Mouse (Mus musculus): ENCODE measurements around the gene Acp1.

Acp1 gene

DNA sequence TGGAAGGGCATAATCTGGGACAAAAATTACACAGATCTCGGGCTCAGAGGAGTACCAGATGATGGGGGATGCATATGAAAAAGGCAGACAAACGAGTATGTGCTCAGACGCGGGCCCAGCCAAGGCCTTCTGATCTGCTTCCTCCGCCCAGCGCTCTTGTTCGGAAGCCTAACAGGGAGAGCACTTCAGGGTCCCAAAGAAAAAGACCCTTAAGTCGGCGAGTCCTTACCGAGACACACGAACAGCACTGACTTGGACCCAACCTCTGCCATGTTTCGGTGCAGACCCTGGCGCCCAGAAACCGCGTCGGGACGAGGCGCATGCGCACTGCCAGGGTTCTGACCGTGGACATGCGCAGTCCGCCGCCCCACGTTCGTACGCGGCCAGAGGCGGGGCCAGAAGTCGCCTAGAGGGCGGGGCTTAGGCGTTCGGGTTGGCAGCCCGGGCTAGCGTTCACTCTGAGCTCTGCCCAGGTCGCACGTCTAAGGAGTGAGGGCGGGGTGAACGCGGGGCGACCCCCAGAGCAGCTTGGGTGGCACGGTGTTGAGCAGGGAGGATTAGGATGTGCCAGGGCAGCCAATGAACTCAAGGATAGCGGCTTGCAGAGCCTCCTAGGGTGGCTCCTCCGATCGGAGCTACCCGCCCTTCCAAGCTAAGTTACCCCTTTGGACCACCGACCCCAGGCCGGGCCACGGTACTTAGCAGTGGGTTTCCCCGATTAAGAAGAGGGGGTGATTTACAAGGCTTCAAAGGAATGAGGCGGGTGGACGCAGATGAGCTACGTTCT lies at the start of gene Acp1, which contains the start of gene Sh3yl1:
Gene Acp1, minus strand, starts transcription at position 329 of the 787 bp plus-strand sequence.
Gene Sh3yl1, plus strand, starts transcription at position 408 of the 787 bp plus-strand sequence.
- DNase-seq (ENCODE audit: low read depth, low spot score), result peak; percentile 94
- Histone ChIP-seq H3K36me3 (ENCODE audit: control insufficient read depth, insufficient read depth, low read length, poor library complexity, severe bottlenecking) (no peaks in the 10 kb centered on the region), H3K27me3 (ENCODE audit: control insufficient read depth, insufficient read depth, low read length, poor library complexity, severe bottlenecking) (no peaks in the 10 kb centered on the region)

DNA sequence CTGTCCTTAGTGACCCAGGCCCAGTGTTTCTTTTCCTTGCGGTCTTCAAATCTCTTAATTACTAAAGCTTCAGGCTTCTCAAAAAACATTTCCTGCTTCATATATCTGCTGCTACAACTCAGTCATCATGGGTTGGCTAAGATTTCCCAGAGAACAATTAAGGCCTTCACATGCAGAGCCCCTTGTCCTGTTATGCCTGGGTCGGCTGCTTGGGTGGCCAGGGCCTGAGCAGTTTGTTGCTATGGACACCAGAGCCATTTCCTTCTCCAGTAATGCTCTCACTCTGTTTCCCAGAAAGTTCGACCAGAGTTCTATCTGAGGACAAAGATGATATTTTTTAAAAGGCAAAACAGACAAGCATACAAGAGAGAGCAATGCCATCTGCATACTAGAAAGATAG lies 32.8 kb upstream of the Acp1 start:
- no peaks in the 10 kb centered on the region for H3K36me3 ChIP-seq (ENCODE audit: control insufficient read depth, insufficient read depth, low read length, poor library complexity, severe bottlenecking)
- no peaks in the 10 kb centered on the region for H3K27me3 ChIP-seq (ENCODE audit: control insufficient read depth, insufficient read depth, low read length, poor library complexity, severe bottlenecking)
- DNase-seq (ENCODE audit: low read depth, low spot score), result no peak

DNA sequence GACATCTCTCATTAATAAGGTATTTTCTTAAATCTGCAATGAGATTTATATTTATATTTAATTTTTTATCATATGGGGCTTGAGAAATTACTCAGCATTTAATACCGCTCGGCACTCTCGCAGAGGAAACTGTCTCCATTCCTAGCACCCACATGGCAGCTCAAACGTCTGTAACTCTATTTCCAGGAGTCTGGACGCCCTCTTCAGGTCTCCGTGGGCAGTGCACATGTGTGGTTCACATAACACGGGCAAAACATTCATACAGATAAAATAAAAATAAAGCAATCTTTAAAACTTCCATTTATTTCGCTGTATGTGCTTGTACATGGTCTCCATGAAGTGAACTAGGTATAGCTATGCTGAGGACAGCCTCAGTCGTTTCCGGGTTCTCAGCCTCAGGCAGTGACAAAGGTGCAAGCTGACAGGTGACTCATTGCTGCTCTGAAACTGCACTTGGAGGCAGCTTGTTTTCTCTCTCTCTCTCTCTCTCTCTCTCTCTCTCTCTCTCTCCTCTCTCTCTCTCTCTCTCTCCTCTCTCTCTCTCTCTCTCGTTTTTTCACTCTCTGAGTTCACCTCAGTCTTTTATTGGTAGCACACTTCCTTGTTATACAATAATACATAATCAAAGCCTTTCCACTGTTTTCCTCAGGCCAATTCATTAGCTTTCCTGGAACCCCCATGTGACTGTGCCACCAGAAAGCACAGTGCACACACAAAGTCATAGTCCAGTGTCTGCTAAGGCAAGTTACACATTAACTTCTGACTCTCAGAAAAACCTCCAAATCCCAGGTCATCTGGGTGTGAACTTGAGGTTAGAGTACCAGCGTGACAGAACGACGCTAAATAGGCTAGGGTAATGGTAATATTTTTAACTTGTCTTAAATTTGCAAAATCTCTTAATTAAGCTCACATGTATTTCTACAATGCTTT lies 31.9 kb upstream of the Acp1 start:
- no peak for DNase-seq (ENCODE audit: low read depth, low spot score)
- Histone ChIP-seq H3K36me3 (ENCODE audit: control insufficient read depth, insufficient read depth, low read length, poor library complexity, severe bottlenecking) (no peaks in the 10 kb centered on the region), H3K27me3 (ENCODE audit: control insufficient read depth, insufficient read depth, low read length, poor library complexity, severe bottlenecking) (no peaks in the 10 kb centered on the region)

DNA sequence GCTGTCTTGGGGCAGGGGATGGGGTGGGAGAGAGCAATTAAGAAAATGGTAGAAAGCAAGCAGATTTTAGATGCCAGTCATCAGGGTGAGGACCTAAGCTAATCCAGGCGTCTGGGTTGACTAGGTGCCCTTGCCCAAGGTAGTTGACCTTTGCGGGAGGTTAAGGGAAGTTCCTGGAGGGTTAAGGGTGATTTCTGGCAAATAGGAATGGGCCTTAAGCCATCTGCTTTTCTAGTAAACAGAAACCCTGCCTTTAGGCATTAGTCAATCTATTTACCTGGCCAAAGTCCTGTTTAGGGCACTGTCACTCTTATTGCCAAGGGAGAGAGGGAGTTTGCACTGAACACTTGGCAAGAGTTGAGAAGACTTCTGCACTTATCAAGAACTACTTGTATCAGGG lies 25.5 kb upstream of the Acp1 start:
- Histone ChIP-seq H3K36me3 (ENCODE audit: control insufficient read depth, insufficient read depth, low read length, poor library complexity, severe bottlenecking) (no peaks in the 10 kb centered on the region), H3K27me3 (ENCODE audit: control insufficient read depth, insufficient read depth, low read length, poor library complexity, severe bottlenecking) (no peaks in the 10 kb centered on the region)
- DNase-seq (ENCODE audit: low read depth, low spot score), result no peak

DNA sequence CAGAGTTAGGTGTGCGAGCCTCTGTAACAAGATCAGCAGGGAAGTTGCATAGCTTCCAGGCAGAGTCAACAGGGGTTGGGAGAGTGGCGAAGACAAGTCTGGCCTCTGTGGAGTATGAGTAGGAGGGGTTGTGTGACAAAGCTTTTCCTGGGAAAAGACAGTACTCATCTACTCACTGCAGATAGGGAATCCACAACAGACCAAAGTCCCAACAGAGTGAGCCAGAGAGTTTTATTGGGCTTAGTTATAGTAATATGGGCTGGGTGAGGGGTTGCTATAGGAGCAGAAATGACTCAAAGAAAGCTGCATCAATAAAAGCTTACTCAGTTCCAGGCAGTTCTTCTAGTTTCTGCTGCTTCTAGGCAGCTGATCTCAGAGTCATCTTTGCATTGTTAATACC lies 21.9 kb upstream of the Acp1 start:
- no peaks in the 10 kb centered on the region for H3K36me3 ChIP-seq (ENCODE audit: control insufficient read depth, insufficient read depth, low read length, poor library complexity, severe bottlenecking)
- DNase-seq (ENCODE audit: low read depth, low spot score), result no peak
- H3K27me3 ChIP-seq (ENCODE audit: control insufficient read depth, insufficient read depth, low read length, poor library complexity, severe bottlenecking), result no peaks in the 10 kb centered on the region

DNA sequence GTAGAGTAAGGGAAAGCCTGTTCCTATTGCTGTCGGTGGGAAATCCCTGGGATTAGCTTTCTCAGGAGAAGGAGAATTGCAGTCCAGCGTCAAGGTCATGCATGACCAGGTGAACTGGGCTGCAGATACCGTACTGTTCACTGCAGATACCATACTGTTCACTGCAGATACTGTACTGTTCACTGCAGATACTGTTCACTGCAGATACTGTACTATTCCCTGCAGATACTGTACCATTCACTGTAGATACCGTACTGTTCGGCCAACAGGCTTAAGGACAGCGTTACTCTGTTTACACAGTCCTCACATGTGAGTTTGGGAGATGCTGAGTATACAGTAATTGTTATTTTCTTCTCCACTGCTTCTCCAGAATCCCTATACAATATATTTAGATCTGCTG lies 16.8 kb upstream of the Acp1 start:
- Histone ChIP-seq H3K36me3 (ENCODE audit: control insufficient read depth, insufficient read depth, low read length, poor library complexity, severe bottlenecking) (no peaks in the 10 kb centered on the region), H3K27me3 (ENCODE audit: control insufficient read depth, insufficient read depth, low read length, poor library complexity, severe bottlenecking) (no peaks in the 10 kb centered on the region)
- no peak for DNase-seq (ENCODE audit: low read depth, low spot score)

DNA sequence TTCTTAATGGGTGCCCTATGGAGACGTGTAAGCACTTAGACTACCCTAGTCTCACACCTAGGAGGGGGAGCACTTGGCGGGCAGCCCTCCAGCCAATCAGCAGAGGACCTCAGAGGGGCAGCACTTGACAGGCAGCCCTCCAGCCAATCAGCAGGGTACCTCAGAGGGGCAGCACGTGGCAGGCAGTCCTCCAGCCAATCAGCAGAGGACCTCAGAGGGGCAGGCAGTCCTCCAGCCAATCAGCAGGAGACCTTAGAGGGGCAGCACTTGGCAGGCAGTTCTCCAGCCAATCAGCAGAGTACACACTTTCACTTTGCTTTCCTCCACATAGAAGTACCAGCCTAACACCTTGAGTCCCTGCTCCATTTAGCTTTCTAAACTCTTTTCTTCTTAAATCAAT lies 11.0 kb upstream of the Acp1 start:
- Histone ChIP-seq H3K36me3 (ENCODE audit: control insufficient read depth, insufficient read depth, low read length, poor library complexity, severe bottlenecking) (no peaks in the 10 kb centered on the region), H3K27me3 (ENCODE audit: control insufficient read depth, insufficient read depth, low read length, poor library complexity, severe bottlenecking) (no peaks in the 10 kb centered on the region)
- peak; percentile 5 for DNase-seq (ENCODE audit: low read depth, low spot score)

DNA sequence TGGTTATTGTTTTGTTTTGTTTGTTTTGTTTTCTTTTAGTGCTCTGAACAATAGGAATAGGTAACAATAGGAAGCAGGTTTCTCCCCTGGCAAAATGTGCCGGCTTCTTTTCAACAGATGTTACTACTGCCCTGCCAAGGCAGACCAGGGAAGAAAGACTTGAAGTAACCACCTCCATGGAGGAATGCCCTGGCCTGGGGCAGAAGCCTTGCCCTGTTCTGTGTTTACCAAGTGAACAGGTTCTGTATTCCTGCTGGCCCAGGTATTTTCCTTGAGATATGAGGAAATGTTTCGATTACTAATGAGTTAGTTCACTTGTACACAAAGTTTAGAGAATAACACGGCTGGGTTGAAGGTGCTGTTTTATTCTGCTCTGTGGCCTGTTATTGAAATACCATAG lies 1.5 kb upstream of the Acp1 start:
- no peaks in the 10 kb centered on the region for H3K36me3 ChIP-seq (ENCODE audit: control insufficient read depth, insufficient read depth, low read length, poor library complexity, severe bottlenecking)
- no peaks in the 10 kb centered on the region for H3K27me3 ChIP-seq (ENCODE audit: control insufficient read depth, insufficient read depth, low read length, poor library complexity, severe bottlenecking)
- no peak for DNase-seq (ENCODE audit: low read depth, low spot score)

DNA sequence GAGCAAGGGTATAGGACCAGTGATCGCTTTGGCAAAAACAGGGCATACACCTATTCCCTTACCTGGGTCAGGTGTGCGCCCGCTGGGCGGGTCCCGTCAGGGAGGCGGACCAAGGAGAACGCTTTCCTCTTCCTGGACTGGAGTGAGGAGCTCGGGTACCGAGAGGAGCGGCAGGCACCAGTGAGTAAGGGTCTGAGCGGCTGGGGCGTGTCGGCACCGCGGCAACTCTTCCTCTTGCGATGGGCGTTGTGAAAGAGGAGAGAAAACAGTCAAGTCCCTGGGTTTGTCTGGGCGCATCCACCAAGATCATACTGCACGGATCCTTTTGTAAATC lies 626 bp upstream of the Acp1 start:
- H3K27me3 ChIP-seq (ENCODE audit: control insufficient read depth, insufficient read depth, low read length, poor library complexity, severe bottlenecking), result no peaks in the 10 kb centered on the region
- no peaks in the 10 kb centered on the region for H3K36me3 ChIP-seq (ENCODE audit: control insufficient read depth, insufficient read depth, low read length, poor library complexity, severe bottlenecking)
- DNase-seq (ENCODE audit: low read depth, low spot score), result peak; percentile 38

DNA sequence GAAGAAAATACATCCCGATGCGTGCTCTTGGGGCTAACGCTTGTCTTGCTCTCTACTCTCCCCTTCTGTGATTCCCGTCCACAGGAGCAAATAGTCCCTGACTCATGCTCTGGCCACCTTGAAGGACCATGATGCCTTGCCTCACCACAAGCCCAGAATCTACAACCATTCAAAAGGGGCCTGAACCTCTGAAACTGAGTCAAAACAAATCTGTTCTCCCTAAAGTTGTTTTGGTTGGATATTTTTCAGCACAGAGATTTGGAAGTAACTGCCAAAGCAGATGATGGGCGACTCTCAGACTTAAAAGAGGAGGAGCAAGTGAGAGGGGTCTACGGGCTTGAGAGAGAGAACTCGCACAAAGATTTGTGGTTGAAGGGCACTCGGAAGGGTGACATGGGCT lies 529 bp downstream of the Acp1 start:
- peak; percentile 10 for DNase-seq (ENCODE audit: low read depth, low spot score)
- H3K27me3 ChIP-seq (ENCODE audit: control insufficient read depth, insufficient read depth, low read length, poor library complexity, severe bottlenecking), result no peaks in the 10 kb centered on the region
- no peaks in the 10 kb centered on the region for H3K36me3 ChIP-seq (ENCODE audit: control insufficient read depth, insufficient read depth, low read length, poor library complexity, severe bottlenecking)

DNA sequence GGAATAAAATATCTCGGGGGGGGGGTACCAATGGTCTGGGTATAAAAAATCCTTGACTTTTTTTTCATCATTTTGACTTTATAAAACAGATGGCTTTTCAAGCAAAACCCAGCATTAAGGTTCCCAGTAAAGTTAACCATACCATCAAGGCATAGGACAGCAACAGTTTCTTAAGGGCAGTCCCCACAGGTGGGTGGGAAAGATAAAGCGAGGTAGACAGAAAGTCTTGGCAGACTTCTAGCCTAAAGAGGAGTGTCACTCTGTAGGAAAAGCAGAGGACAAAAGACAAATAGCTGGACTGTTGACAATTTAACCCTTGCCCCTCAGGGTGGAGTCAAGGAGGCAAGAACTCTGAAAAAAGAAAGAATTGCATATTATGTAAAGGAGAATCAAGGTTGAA lies 1.5 kb downstream of the Acp1 start:
- no peak for DNase-seq (ENCODE audit: low read depth, low spot score)

DNA sequence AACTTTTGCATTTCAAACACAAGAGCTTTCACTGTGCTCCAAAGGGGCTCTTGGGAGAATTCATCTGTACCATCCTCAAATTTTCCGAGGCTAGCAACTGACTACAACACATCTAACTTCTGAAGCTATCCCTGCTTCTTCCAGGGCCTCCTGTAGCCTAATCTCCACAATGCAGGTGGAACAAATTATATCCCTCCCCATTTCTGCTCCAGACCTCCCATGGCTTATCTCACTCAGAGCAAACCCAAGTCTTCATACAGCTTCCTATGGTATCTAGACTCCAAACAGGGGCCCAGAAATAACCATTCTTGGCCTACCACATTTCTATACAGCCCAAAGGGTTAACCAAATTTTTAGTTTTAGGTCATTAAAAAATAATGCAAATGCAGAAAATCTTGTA lies 2.7 kb downstream of the Acp1 start:
- H3K36me3 ChIP-seq (ENCODE audit: control insufficient read depth, insufficient read depth, low read length, poor library complexity, severe bottlenecking), result 0 out of 2 replicates have a peak, but pooled peaks cover 1% of the 10 kb centered on the region
- no peaks in the 10 kb centered on the region for H3K27me3 ChIP-seq (ENCODE audit: control insufficient read depth, insufficient read depth, low read length, poor library complexity, severe bottlenecking)
- no peak for DNase-seq (ENCODE audit: low read depth, low spot score)

More for the DNA sequence above, 1.5 kb downstream of the Acp1 start:
- Histone ChIP-seq H3K36me3 (ENCODE audit: control insufficient read depth, insufficient read depth, low read length, poor library complexity, severe bottlenecking) (no peaks in the 10 kb centered on the region), H3K27me3 (ENCODE audit: control insufficient read depth, insufficient read depth, low read length, poor library complexity, severe bottlenecking) (no peaks in the 10 kb centered on the region)

DNA sequence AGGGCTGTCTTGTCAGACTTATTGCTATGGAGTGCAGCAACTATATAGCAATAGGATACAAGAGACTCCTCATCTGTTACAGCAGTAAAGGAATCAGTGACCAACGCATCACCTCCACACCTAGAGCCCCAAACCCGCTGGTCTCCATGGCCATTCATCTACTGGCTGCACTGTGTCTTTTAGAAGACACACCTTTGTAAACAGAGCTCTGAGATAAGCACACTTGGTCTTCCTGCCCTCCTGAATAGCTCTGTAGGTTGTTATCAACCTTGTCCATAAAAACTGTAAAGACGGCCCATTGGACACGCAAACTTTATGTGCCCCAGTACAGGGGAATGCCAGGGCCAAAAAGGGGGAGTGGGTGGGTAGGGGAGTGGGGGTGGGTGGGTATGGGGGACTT lies 14.3 kb downstream of the Acp1 start:
- Histone ChIP-seq H3K27me3 (ENCODE audit: control insufficient read depth, insufficient read depth, low read length, poor library complexity, severe bottlenecking) (no peaks in the 10 kb centered on the region), H3K36me3 (ENCODE audit: control insufficient read depth, insufficient read depth, low read length, poor library complexity, severe bottlenecking) (0 out of 2 replicates have a peak, but pooled peaks cover 3% of the 10 kb centered on the region)
- no peak for DNase-seq (ENCODE audit: low read depth, low spot score)

DNA sequence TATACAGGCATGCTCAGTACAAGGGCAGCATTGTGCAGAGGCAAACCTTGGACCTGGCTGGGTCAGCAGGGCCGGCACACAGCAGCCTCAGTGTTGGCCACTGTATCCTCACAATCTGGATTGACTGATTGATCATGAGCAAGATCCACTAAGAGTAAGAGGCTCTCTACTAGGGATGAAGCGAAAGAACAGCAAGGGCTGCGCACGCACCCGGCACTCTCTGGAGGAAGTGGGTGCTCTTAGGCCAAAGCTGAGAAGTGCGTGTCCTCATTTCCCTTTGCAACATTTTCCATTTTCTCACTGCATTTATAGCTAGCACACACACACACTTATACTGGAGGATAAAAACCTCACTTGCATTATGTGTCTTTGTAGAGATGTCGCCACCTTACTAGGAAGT lies 20.0 kb downstream of the Acp1 start:
- DNase-seq (ENCODE audit: low read depth, low spot score), result no peak
- H3K36me3 ChIP-seq (ENCODE audit: control insufficient read depth, insufficient read depth, low read length, poor library complexity, severe bottlenecking), result 0 out of 2 replicates have a peak, but pooled peaks cover 2% of the 10 kb centered on the region
- H3K27me3 ChIP-seq (ENCODE audit: control insufficient read depth, insufficient read depth, low read length, poor library complexity, severe bottlenecking), result no peaks in the 10 kb centered on the region

DNA sequence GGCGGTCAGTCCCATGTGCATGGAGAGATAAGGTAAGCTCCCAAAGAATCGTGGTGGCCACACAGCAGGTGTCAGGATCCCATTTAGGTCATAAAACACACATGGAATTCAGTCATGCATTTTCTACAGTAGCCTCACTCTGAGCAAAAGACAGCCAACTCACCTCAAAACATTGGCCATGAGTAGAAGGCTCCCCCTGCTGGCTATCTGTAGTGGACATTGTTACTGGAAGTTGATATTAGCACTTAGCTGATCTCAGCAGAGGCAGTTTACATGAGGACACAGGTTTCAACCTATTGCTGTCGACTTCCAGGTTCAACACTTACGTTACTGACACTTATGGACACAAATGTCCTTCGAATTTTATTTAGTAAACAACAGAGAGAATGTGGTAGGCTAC lies 21.3 kb downstream of the Acp1 start:
- peak; percentile 33 for DNase-seq (ENCODE audit: low read depth, low spot score)
- H3K36me3 ChIP-seq (ENCODE audit: control insufficient read depth, insufficient read depth, low read length, poor library complexity, severe bottlenecking), result 0 out of 2 replicates have a peak, but pooled peaks cover 2% of the 10 kb centered on the region
- H3K27me3 ChIP-seq (ENCODE audit: control insufficient read depth, insufficient read depth, low read length, poor library complexity, severe bottlenecking), result no peaks in the 10 kb centered on the region

Data from splenic B cell, adult 2 months (primary cell).